Mouse (Mus musculus) forebrain, embryonic 14.5 days (tissue): ENCODE measurements at regions not wholly inside any gene's neighbourhood (a gene's known extent, or its start where the extent isn't known, plus 50 kb on each side); places are given as distances from the start of the nearest gene placed in this dataset.

Source experiments
- ATAC-seq: fragments of 200-750 bp; cut with Nextera tagmentation; 2 replicates; pipeline ENCODE4 v1.8.0; 2017; ENCODE audit warnings: mild to moderate bottlenecking, moderate library complexity
- DNase-seq: peaks from one replicate; pipeline ENCODE4 v3.0.0-alpha.2; 2015; ENCODE audit warnings: low spot score
- H3K27ac ChIP-seq: fragments of 300-500 bp; sonication (generic); 2 replicates; pipeline ENCODE4 v1.5.1; 2014; ENCODE audit warnings: low read depth, mild to moderate bottlenecking, control low read depth, low read length, moderate library complexity
- H3K27me3 ChIP-seq: fragments of 300-500 bp; sonication (generic); replicated peaks from 2 replicates; pipeline ENCODE4 v1.6.1; 2014; ENCODE audit warnings: low read length, control low read depth, mixed read lengths; ENCODE audit not compliant: control insufficient read depth, insufficient read depth
- H3K36me3 ChIP-seq: fragments of 300-500 bp; sonication (generic); 2 replicates; pipeline ENCODE4 v1.6.1; 2014; ENCODE audit warnings: low read length, control low read depth; ENCODE audit not compliant: control insufficient read depth, insufficient read depth
- H3K4me1 ChIP-seq: fragments of 300-500 bp; sonication (generic); 2 replicates; pipeline ENCODE4 v1.6.1; 2014; ENCODE audit warnings: antibody characterized with exemption, low read length, control low read depth; ENCODE audit not compliant: control insufficient read depth, insufficient read depth
- H3K4me2 ChIP-seq: fragments of 300-500 bp; sonication (generic); 2 replicates; pipeline ENCODE4 v1.6.1; 2014; ENCODE audit warnings: mild to moderate bottlenecking, control low read depth, low read length
- H3K4me3 ChIP-seq: fragments of 300-500 bp; sonication (generic); 2 replicates; pipeline ENCODE4 v1.5.1; 2014; ENCODE audit warnings: low read depth, low read length, control low read depth
- H3K9ac ChIP-seq: fragments of 300-500 bp; sonication (generic); 2 replicates; pipeline ENCODE4 v1.6.1; 2014; ENCODE audit warnings: mild to moderate bottlenecking, low read length, control low read depth, moderate library complexity
- H3K9me3 ChIP-seq: fragments of 300-500 bp; sonication (generic); replicated peaks from 2 replicates; pipeline ENCODE4 v1.6.1; 2016; ENCODE audit warnings: low read length, control low read depth, mixed read lengths; ENCODE audit not compliant: control insufficient read depth
- WGBS: fragments of 180-500 bp; shearing (Covaris S2); extraction: QIAGEN DNeasy Blood & Tissue Kit; methylation state at CpG from one replicate; pipeline ENCODE4 v1.1.7; 2014; 5-methylcytosine and 5-hydroxymethylcytosine counted together

DNA sequence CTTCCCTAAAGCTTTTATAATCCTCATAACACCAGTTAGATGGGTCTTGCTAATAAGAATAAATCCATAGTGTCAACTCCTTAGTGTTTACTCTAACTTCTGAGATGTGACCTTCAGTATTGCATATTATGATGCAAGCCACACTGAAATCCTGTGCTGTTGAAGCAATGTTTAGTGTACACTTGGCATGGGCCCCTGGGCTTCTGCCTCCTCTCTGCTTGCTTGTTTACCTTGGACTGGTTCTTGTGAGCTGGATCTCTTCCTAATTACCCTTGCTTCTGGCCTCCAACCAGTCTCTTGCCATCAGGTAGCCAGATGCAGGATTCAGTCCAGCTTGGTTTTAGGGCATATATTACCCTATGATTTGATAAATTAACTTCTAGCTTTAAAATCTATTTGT lies 57.0 kb downstream of the Rgs2 start:
- DNase-seq, result no peak
- no peak overlapping the region for H3K9ac ChIP-seq
- H3K27me3 ChIP-seq, result no peaks in the 10 kb centered on the region
- H3K4me2 ChIP-seq, result no peak overlapping the region
- H3K4me3 ChIP-seq, result no peak overlapping the region
- no peak for ATAC-seq
- no peaks in the 10 kb centered on the region for H3K4me1 ChIP-seq
- no peaks in the 10 kb centered on the region for H3K36me3 ChIP-seq
- H3K9me3 ChIP-seq, result no peaks in the 10 kb centered on the region
- H3K27ac ChIP-seq, result no peak overlapping the region

DNA sequence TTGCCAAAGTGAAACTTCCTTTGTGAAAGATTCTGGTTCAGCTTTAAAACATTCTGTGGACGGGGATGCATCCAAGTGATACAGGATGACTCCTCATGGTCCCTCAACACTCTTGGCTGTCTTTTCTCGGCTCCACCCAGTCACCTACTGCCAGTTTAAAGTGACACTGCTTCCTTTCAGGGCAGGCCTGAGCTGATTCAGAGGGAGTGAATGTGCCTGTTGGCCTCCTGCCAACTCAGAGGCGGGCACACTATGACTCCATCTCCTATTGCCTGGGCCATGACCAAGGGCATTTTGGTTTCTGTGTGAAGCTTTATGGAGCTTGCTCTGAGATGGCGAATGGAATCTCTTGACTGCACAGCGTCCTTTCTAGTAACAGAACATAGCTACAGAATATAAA lies 62.5 kb downstream of the Rgs2 start:
- H3K9me3 ChIP-seq, result no peaks in the 10 kb centered on the region
- ATAC-seq, result peak; percentile 83
- H3K4me3 ChIP-seq, result no peak overlapping the region
- no peak overlapping the region for H3K9ac ChIP-seq
- H3K27ac ChIP-seq, result no peak overlapping the region
- 38% methylated on average over 5 of the region's 5 CpGs for WGBS
- H3K4me1 ChIP-seq, result no peaks in the 10 kb centered on the region
- peak; percentile 65 for DNase-seq
- no peaks in the 10 kb centered on the region for H3K27me3 ChIP-seq
- no peak overlapping the region for H3K4me2 ChIP-seq
- H3K36me3 ChIP-seq, result no peaks in the 10 kb centered on the region

DNA sequence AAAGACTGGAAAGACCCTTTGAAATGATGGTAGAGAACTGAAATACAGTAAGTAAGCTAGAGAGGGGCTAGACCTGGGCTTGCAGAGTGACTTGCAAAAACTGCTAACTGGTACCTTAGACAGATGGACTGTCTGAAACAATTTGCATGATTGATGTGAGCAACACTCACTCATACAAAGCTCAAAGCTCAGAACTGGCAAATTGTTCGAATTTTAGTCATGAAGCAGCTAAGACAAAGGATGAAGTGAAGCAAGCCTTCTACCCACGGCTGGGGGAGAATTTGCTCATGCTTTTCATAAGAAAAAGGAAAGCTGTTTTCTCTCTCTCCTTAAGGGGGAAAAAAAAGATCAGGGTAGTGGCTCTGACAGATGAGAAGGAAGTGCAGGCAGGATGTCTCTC lies 64.5 kb downstream of the Rgs2 start:
- ATAC-seq (no peak), DNase-seq (no peak)
- H3K27me3 ChIP-seq, result no peaks in the 10 kb centered on the region
- H3K9ac ChIP-seq, result no peak overlapping the region
- no peak overlapping the region for H3K4me2 ChIP-seq
- no peak overlapping the region for H3K27ac ChIP-seq
- H3K4me1 ChIP-seq, result no peaks in the 10 kb centered on the region
- no peaks in the 10 kb centered on the region for H3K36me3 ChIP-seq
- WGBS, result 38% methylated on average over 2 of the region's 2 CpGs
- H3K4me3 ChIP-seq, result no peak overlapping the region
- no peaks in the 10 kb centered on the region for H3K9me3 ChIP-seq

DNA sequence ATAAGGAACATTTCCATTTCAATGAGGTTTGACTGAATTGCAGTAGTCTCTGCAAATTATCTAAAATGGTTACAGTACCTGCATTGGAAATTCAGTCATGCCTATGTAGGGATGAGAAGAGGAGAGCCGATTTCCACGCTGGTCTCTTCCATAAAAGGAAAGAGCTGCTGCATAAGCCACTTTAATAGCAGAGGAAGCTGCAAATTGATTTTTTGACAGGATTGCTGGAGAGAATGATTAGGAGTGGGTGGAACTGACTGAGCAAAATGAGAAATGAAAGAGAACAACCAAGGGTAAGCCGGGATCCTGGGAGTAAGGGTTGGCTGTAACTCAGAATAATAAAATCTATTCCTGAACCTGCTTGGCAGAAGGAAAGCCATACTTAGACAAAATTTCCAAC lies 65.4 kb downstream of the Rgs2 start:
- H3K9ac ChIP-seq, result no peak overlapping the region
- DNase-seq (peak; percentile 52), ATAC-seq (peak; percentile 54)
- no peaks in the 10 kb centered on the region for H3K9me3 ChIP-seq
- no peaks in the 10 kb centered on the region for H3K27me3 ChIP-seq
- no peaks in the 10 kb centered on the region for H3K4me1 ChIP-seq
- H3K27ac ChIP-seq, result peak overlapping the region; percentile 27; the same call in 1 of the 2 replicates
- no peak overlapping the region for H3K4me2 ChIP-seq
- WGBS, result 68% methylated on average over 3 of the region's 3 CpGs
- no peaks in the 10 kb centered on the region for H3K36me3 ChIP-seq
- no peak overlapping the region for H3K4me3 ChIP-seq

GRCm38 (mm10) chr1:143930798-143931197 lies 73.2 kb downstream of the Rgs2 start:
- whole genome bisulfite sequencing, result 90% methylated on average over 3 of the region's 3 CpGs
- Histone ChIP-seq H3K4me2 (no peak overlapping the region), H3K4me1 (no peaks in the 10 kb centered on the region), H3K4me3 (no peak overlapping the region), H3K9ac (no peak overlapping the region), H3K9me3 (no peaks in the 10 kb centered on the region), H3K36me3 (no peaks in the 10 kb centered on the region), H3K27me3 (no peaks in the 10 kb centered on the region), H3K27ac (no peak overlapping the region)
- DNase-seq, result no peak
- ATAC-seq, result no peak

DNA sequence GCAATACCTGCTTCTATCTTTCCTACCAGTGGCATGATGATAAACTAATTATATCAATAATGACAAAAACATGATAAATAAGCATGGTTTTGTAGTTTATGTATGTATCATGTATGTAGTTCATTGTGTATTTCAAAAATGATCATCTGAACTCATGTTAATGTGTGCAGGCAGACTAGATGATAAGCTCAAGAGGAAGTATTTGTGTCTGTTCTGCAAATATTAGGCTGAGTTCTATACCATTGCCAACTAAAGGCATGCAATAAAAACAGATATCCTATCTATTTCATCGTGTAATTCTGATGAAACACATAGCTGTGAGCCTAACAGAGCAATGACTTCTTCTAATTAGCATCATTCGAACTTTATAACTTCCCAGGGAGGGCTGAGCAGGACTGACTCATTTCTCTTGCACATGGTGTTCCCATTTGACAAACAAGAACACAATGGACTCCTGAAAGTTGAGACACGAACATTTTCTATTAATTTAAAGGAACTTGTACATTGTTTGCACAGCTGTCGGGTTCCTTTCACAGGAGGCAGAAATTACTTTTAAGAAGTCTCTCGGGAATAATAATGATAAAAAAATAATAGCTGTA lies 74.3 kb downstream of the Rgs2 start:
- H3K4me2 ChIP-seq, result no peak overlapping the region
- no peak overlapping the region for H3K27ac ChIP-seq
- H3K36me3 ChIP-seq, result no peaks in the 10 kb centered on the region
- ATAC-seq (no peak), DNase-seq (no peak)
- no peak overlapping the region for H3K9ac ChIP-seq
- no peaks in the 10 kb centered on the region for H3K9me3 ChIP-seq
- no peaks in the 10 kb centered on the region for H3K27me3 ChIP-seq
- no peak overlapping the region for H3K4me3 ChIP-seq
- H3K4me1 ChIP-seq, result no peaks in the 10 kb centered on the region
- WGBS, result 75% methylated on average over 5 of the region's 5 CpGs

- no peak overlapping the region for H3K4me2 ChIP-seq
- WGBS, result 73% methylated on average over 1 of the region's 1 CpGs
- no peak for ATAC-seq
- H3K9me3 ChIP-seq, result no peaks in the 10 kb centered on the region
- no peak overlapping the region for H3K9ac ChIP-seq
- H3K27ac ChIP-seq, result no peak overlapping the region
- no peak overlapping the region for H3K4me3 ChIP-seq
- no peaks in the 10 kb centered on the region for H3K27me3 ChIP-seq
- DNase-seq, result no peak
- H3K36me3 ChIP-seq, result no peaks in the 10 kb centered on the region
- peaks cover 4% of the 10 kb centered on the region; the same call in 1 of the 2 replicates for H3K4me1 ChIP-seq
Observed at GRCm38 (mm10) chr1:143922499-143922898, 81.5 kb downstream of the Rgs2 start.

- Histone ChIP-seq H3K36me3 (no peaks in the 10 kb centered on the region), H3K27me3 (no peaks in the 10 kb centered on the region), H3K9me3 (no peaks in the 10 kb centered on the region), H3K4me1 (peaks cover 4% of the 10 kb centered on the region; the same call in 1 of the 2 replicates), H3K9ac (no peak overlapping the region), H3K27ac (no peak overlapping the region), H3K4me3 (no peak overlapping the region), H3K4me2 (no peak overlapping the region)
- ATAC-seq (peak; percentile 66; the same call in 1 of the 2 replicates), DNase-seq (peak; percentile 24)
- WGBS, result 18% methylated on average over 7 of the region's 7 CpGs
Observed at GRCm38 (mm10) chr1:143920256-143920655, 83.7 kb downstream of the Rgs2 start.

DNA sequence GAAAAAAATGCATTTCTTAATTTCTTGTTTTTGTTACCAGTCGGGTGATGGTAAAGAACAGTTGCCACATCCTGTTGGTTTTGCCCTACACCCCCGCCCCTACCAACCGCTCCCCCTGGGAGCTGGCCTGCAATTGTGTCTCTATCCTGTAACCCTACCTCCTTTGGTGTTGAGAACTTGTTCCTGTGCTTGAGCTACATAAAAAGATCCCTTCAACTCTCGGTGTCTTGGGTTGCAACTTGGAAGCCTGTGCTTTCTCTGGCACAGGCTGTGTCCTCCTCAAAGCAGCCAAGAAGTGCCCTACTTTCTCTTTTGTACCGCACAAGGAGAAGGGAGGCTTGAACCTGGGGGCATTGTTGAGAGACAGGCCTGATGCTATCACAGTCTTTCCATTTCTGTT lies 85.0 kb downstream of the Rgs2 start:
- no peak for ATAC-seq
- Histone ChIP-seq H3K27me3 (no peaks in the 10 kb centered on the region), H3K36me3 (no peaks in the 10 kb centered on the region), H3K4me1 (peaks cover 4% of the 10 kb centered on the region; the same call in 1 of the 2 replicates), H3K27ac (no peak overlapping the region), H3K4me3 (no peak overlapping the region), H3K9me3 (no peaks in the 10 kb centered on the region), H3K4me2 (no peak overlapping the region), H3K9ac (no peak overlapping the region)
- 87% methylated on average over 5 of the region's 5 CpGs for WGBS
- DNase-seq, result no peak
